Mouse (Mus musculus) kidney, postnatal 0 days (tissue): ENCODE results near the gene Gm4214. TPM values are rescaled to one million over a fixed set of nuclear protein-coding genes. Genes with fewer than 3 reads are reported as not detected.
"Not testable (repeated sequence)": the region's sequence is repeated elsewhere in the genome, so short reads cannot be mapped to it uniquely, and the experiment has no call there.

Source experiments
- ATAC-seq: fragments of 200-750 bp; cut with Nextera tagmentation; replicated peaks from 2 replicates; pipeline ENCODE4 v1.8.0; 2017; ENCODE audit warnings: low read depth, moderate number of reproducible peaks, moderate TSS enrichment, moderate library complexity; ENCODE audit not compliant: low FRiP score
- DNase-seq: peaks from one replicate; pipeline ENCODE4 v3.0.0-alpha.2; 2016; ENCODE audit warnings: low spot score
- H3K27ac ChIP-seq: fragments of 300-500 bp; sonication (generic); 2 replicates; pipeline ENCODE4 v1.5.1; 2014; ENCODE audit warnings: mild to moderate bottlenecking
- H3K27me3 ChIP-seq: fragments of 300-500 bp; sonication (generic); 2 replicates; pipeline ENCODE4 v1.6.1; 2014; ENCODE audit warnings: low read length, mixed read lengths; ENCODE audit not compliant: insufficient read depth
- H3K36me3 ChIP-seq: fragments of 300-500 bp; sonication (generic); 2 replicates; pipeline ENCODE4 v1.6.1; 2014; ENCODE audit warnings: low read length, mixed read lengths; ENCODE audit not compliant: insufficient read depth
- H3K4me1 ChIP-seq: fragments of 300-500 bp; sonication (generic); replicated peaks from 2 replicates; pipeline ENCODE4 v1.6.1; 2014; ENCODE audit warnings: antibody characterized with exemption, low read length, mixed read lengths; ENCODE audit not compliant: insufficient read depth
- H3K4me2 ChIP-seq: fragments of 300-500 bp; sonication (generic); 2 replicates; pipeline ENCODE4 v1.6.1; 2014; ENCODE audit warnings: mild to moderate bottlenecking, low read length, moderate library complexity, mixed read lengths
- H3K4me3 ChIP-seq: fragments of 300-500 bp; sonication (generic); replicated peaks from 2 replicates; pipeline ENCODE4 v1.5.1; 2014; ENCODE audit warnings: low read depth, low read length
- H3K9ac ChIP-seq: fragments of 300-500 bp; sonication (generic); 2 replicates; pipeline ENCODE4 v1.6.1; 2014; ENCODE audit warnings: low read depth, low read length
- H3K9me3 ChIP-seq: fragments of 300-500 bp; sonication (generic); replicated peaks from 2 replicates; pipeline ENCODE4 v1.6.1; 2016; ENCODE audit warnings: low read length, inconsistent platforms, mixed read lengths
- WGBS: fragments of 180-500 bp; shearing (Covaris S2); extraction: QIAGEN DNeasy Blood & Tissue Kit; methylation state at CpG from one replicate; pipeline ENCODE4 v1.1.7; 2014; 5-methylcytosine and 5-hydroxymethylcytosine counted together
- polyA plus RNA-seq: library from polyadenylated mRNA; unstranded; fragments of >200 nt; fragmentation: Nextera tagmentation; extraction: Ambion mirVana; gene quantifications from 2 replicates; pipeline ENCODE4 v1.2.1, GENCODE M21; 2015

Gene Gm4214
- polyA plus RNA-seq, result not detected in 2 replicates

GRCm38 (mm10) chr7:22984573-22984972 is at the start of gene Gm4214:
TSS of gene Gm4214 (minus strand) at chr7:22984673.
- H3K4me3 ChIP-seq, H3K4me1 ChIP-seq, ATAC-seq, H3K27ac ChIP-seq, H3K4me2 ChIP-seq, H3K27me3 ChIP-seq, H3K36me3 ChIP-seq, H3K9me3 ChIP-seq, H3K9ac ChIP-seq, DNase-seq: not testable (repeated sequence)
- no CpG with 5 or more reads among the region's 5 CpGs for WGBS

- no CpG with 5 or more reads among the region's 3 CpGs for WGBS
- ATAC-seq, result not testable (repeated sequence)
Measured at GRCm38 (mm10) chr7:23019823-23020222, 35.4 kb upstream of the Gm4214 start, which contains the start of gene Gm4216. TSS of gene Gm4216 (minus strand) at chr7:23019923.

More at GRCm38 (mm10) chr7:23019823-23020222, 35.4 kb upstream of the Gm4214 start, which contains the start of gene Gm4216:
- H3K9me3 ChIP-seq, H3K36me3 ChIP-seq, H3K27me3 ChIP-seq, H3K4me1 ChIP-seq, H3K4me2 ChIP-seq, DNase-seq, H3K4me3 ChIP-seq, H3K9ac ChIP-seq, H3K27ac ChIP-seq: not testable (repeated sequence)

Other genes with a start within 250 kb of the Gm4214 start
- gene Vmn1r157, start 223.0 kb downstream of the Gm4214 start, polyA plus RNA-seq, result not detected in 2 replicates
- not detected in 2 replicates for gene Vmn1r158, start 193.9 kb downstream of the Gm4214 start, polyA plus RNA-seq
- gene Vmn1r159, start 141.1 kb downstream of the Gm4214 start, polyA plus RNA-seq, result not detected in 2 replicates
- not detected in 2 replicates for gene Vmn1r160, start 113.4 kb downstream of the Gm4214 start, polyA plus RNA-seq
- gene Gm4216, start 35.2 kb upstream of the Gm4214 start, polyA plus RNA-seq, result not detected in 2 replicates
- not detected in 2 replicates for gene Vmn1r163, start 70.9 kb upstream of the Gm4214 start, polyA plus RNA-seq
- gene Gm8720, start 82.8 kb upstream of the Gm4214 start, polyA plus RNA-seq, result not detected in 2 replicates
- not detected in 2 replicates for gene Gm10662, start 159.8 kb upstream of the Gm4214 start, polyA plus RNA-seq
- not detected in 2 replicates for gene Vmn1r165, start 232.7 kb upstream of the Gm4214 start, polyA plus RNA-seq